Mouse (Mus musculus): ENCODE measurements at regions not wholly inside any gene's neighbourhood (a gene's known extent, or its start where the extent isn't known, plus 50 kb on each side); places are given as distances from the start of the nearest gene placed in this dataset.

DNA sequence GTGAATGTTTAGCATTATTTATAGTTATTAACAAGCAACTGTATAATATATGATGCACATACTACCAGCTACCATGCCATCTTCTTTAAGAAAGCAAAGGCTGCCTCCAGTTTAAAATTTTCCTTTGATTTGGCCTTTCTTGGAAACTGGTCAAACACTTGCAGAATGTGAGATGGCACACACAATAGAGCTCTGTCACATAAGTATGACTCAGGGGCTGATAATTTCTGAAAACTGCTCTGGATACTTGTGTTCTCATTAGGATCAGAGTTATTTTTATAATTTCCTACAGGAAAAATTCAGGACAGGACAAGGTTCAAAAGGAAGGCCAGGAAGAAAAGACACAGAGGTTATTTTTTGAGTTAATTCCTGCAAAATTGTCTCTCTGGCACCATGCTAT, 552.4 kb upstream of the Adamts5 start:
- no peak for TF ChIP-seq CTCF (IDR thresholded peaks at IDR 0.05; ENCODE audit: borderline replicate concordance, extremely low read depth, insufficient read depth, insufficient read length)
- no peak for TF ChIP-seq POLR2A (IDR thresholded peaks at IDR 0.05; ENCODE audit: borderline replicate concordance, extremely low read depth, insufficient read depth, insufficient read length, poor library complexity, severe bottlenecking)

All from brain, embryonic 14.5 days (tissue).